Mouse (Mus musculus) embryonic facial prominence, embryonic 12.5 days (tissue): ENCODE data around the gene 4930563M21Rik. TPM values are rescaled to one million over a fixed set of nuclear protein-coding genes. Genes with fewer than 3 reads are reported as not detected.
A peak's percentile ranks its signal among the peaks of the same experiment; 100 is the strongest.

Experiments used
- ATAC-seq: fragments of 200-750 bp; cut with Nextera tagmentation; 2 replicates; pipeline ENCODE4 v1.8.0; 2017; ENCODE audit not compliant: insufficient number of reproducible peaks, insufficient read depth, low FRiP score, low TSS enrichment
- H3K27ac ChIP-seq: fragments of 300-500 bp; sonication (generic); 2 replicates; pipeline ENCODE4 v1.5.1; 2016; ENCODE audit warnings: mild to moderate bottlenecking
- H3K27me3 ChIP-seq: fragments of 300-500 bp; sonication (generic); 2 replicates; pipeline ENCODE4 v1.6.1; 2016; ENCODE audit warnings: mild to moderate bottlenecking, moderate library complexity
- H3K36me3 ChIP-seq: fragments of 300-500 bp; sonication (generic); 2 replicates; pipeline ENCODE4 v1.6.1; 2016; ENCODE audit warnings: mild to moderate bottlenecking
- H3K4me1 ChIP-seq: fragments of 300-500 bp; sonication (generic); 2 replicates; pipeline ENCODE4 v1.6.1; 2016
- H3K4me2 ChIP-seq: fragments of 300-500 bp; sonication (generic); replicated peaks from 2 replicates; pipeline ENCODE4 v1.6.1; 2016; ENCODE audit warnings: mild to moderate bottlenecking, moderate library complexity
- H3K4me3 ChIP-seq: fragments of 300-500 bp; sonication (generic); 2 replicates; pipeline ENCODE4 v1.5.1; 2016; ENCODE audit warnings: mild to moderate bottlenecking
- H3K9ac ChIP-seq: fragments of 300-500 bp; sonication (generic); 2 replicates; pipeline ENCODE4 v1.6.1; 2016; ENCODE audit warnings: mild to moderate bottlenecking, moderate library complexity
- H3K9me3 ChIP-seq: fragments of 300-500 bp; sonication (generic); 2 replicates; pipeline ENCODE4 v1.6.1; 2016; ENCODE audit warnings: mild to moderate bottlenecking, moderate library complexity
- WGBS: fragments of 180-500 bp; shearing (Covaris S2); methylation state at CpG from one replicate; pipeline ENCODE4 v1.1.7; 2016; 5-methylcytosine and 5-hydroxymethylcytosine counted together
- polyA plus RNA-seq: library from polyadenylated mRNA; unstranded; fragments of >200 nt; fragmentation: Nextera tagmentation; extraction: Ambion mirVana; gene quantifications from 2 replicates; pipeline ENCODE4 v1.2.1, GENCODE M21; 2016

4930563M21Rik gene
- polyA plus RNA-seq, 1 experiment from 2014 or later: not detected

GRCm38 (mm10) chr9:55937664-55938617 lies 72.4 kb downstream of the 4930563M21Rik start, which contains the start of gene Scaper:
Gene Scaper, minus strand, starts transcription at chr9:55938119.
- under 1% methylated on average over 56 of the region's 60 CpGs for WGBS
- Histone ChIP-seq H3K27me3 (no peaks in the 10 kb centered on the region), H3K27ac (peak within 1 kb of the TSS; percentile 81), H3K9me3 (no peaks in the 10 kb centered on the region), H3K4me1 (peaks cover 13% of the 10 kb centered on the region), H3K9ac (peak within 1 kb of the TSS; percentile 77), H3K4me2 (peak within 1 kb of the TSS; percentile 61), H3K4me3 (peak within 1 kb of the TSS; percentile 75), H3K36me3 (no peaks in the 10 kb centered on the region)
- ATAC-seq: peak; percentile 96

- peak overlapping the region; percentile 75 for H3K4me3 ChIP-seq
- WGBS: 35% methylated on average over 5 of the region's 5 CpGs
- no peak overlapping the region for H3K27ac ChIP-seq
- H3K9ac ChIP-seq: peak overlapping the region; percentile 77
- ATAC-seq: 0 out of 2 replicates have a peak, but pooled peaks have one; percentile 6
- no peaks in the 10 kb centered on the region for H3K36me3 ChIP-seq
- H3K27me3 ChIP-seq: no peaks in the 10 kb centered on the region
- H3K4me1 ChIP-seq: peaks cover 13% of the 10 kb centered on the region
- H3K4me2 ChIP-seq: peak overlapping the region; percentile 61
- H3K9me3 ChIP-seq: no peaks in the 10 kb centered on the region
Measured at GRCm38 (mm10) chr9:55937224-55937663, 73.1 kb downstream of the 4930563M21Rik start.

- Histone ChIP-seq H3K9ac (no peak overlapping the region), H3K9me3 (no peaks in the 10 kb centered on the region), H3K27me3 (no peaks in the 10 kb centered on the region), H3K27ac (no peak overlapping the region), H3K4me3 (no peak overlapping the region), H3K4me2 (no peak overlapping the region), H3K36me3 (no peaks in the 10 kb centered on the region), H3K4me1 (peaks cover 5% of the 10 kb centered on the region; the same call in 1 of the 2 replicates)
- 73% methylated on average over 1 of the region's 1 CpGs for WGBS
- no peak for ATAC-seq
Measured at GRCm38 (mm10) chr9:55932482-55932881, 77.9 kb downstream of the 4930563M21Rik start.

- Histone ChIP-seq H3K27ac (no peak overlapping the region), H3K4me1 (no peaks in the 10 kb centered on the region), H3K4me3 (no peak overlapping the region), H3K36me3 (no peaks in the 10 kb centered on the region), H3K9ac (no peak overlapping the region), H3K4me2 (no peak overlapping the region), H3K9me3 (no peaks in the 10 kb centered on the region), H3K27me3 (no peaks in the 10 kb centered on the region)
- no peak for ATAC-seq
- 71% methylated on average over 3 of the region's 3 CpGs for WGBS
Measured at GRCm38 (mm10) chr9:55918579-55918978, 91.8 kb downstream of the 4930563M21Rik start.

GRCm38 (mm10) chr9:55916751-55917150 lies 93.6 kb downstream of the 4930563M21Rik start:
- no peak overlapping the region for H3K9ac ChIP-seq
- H3K4me1 ChIP-seq: no peaks in the 10 kb centered on the region
- H3K4me2 ChIP-seq: no peak overlapping the region
- no peaks in the 10 kb centered on the region for H3K36me3 ChIP-seq
- no peak overlapping the region for H3K4me3 ChIP-seq
- ATAC-seq: no peak
- no peaks in the 10 kb centered on the region for H3K27me3 ChIP-seq
- no peak overlapping the region for H3K27ac ChIP-seq
- H3K9me3 ChIP-seq: no peaks in the 10 kb centered on the region

Other genes starting within 250 kb of the 4930563M21Rik start
- 14.4 and 15.1 TPM in 2 replicates for gene Scaper, start 72.4 kb downstream of the 4930563M21Rik start, polyA plus RNA-seq
- 308 and 319 TPM in 2 replicates for gene Rcn2, start 31.3 kb upstream of the 4930563M21Rik start, polyA plus RNA-seq
- gene Pstpip1, start 79.4 kb upstream of the 4930563M21Rik start, polyA plus RNA-seq: 0.88 and 0.89 TPM in 2 replicates
- 468 and 479 TPM in 2 replicates for gene Tspan3, start 154.9 kb upstream of the 4930563M21Rik start, polyA plus RNA-seq